Mouse (Mus musculus) embryonic fibroblast, embryonic 13.5 days (primary cell): ENCODE data around the gene Dedd.

Source experiments
- CTCF ChIP-seq: IDR thresholded peaks from 2 replicates; pipeline ENCODE4 v1.5.1; 2011; ENCODE audit warnings: mild to moderate bottlenecking, control low read depth, low read length, moderate library complexity, borderline replicate concordance; ENCODE audit not compliant: insufficient read depth
- POLR2A ChIP-seq: IDR thresholded peaks from 2 replicates; pipeline ENCODE4 v1.6.1; 2011; ENCODE audit warnings: low read depth, mild to moderate bottlenecking, control low read depth, low read length, moderate library complexity

DNA sequence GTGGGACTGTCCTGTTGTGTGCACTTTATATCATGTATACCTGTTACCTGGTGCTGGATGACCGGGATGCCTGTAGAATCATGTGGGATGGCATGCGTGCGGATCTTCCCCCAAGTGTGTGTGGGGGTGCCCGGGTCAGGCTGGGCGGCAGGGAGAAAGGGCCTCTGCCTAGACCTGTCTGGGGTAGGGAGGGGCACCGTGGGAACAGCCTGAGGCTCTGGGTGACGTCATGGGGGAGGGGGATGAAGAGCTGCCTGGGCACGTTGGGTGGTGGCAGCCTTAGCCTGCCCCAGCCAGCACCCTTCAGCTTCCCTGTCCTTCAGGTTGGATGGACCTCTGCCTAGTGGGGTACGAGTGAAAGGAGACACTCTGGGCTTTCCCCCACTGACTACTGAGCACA, 55.4 kb downstream of the Dedd start:
- TF ChIP-seq CTCF (no peak), POLR2A (no peak)
